Mouse (Mus musculus): ENCODE data around the gene Aph1a.

DNA sequence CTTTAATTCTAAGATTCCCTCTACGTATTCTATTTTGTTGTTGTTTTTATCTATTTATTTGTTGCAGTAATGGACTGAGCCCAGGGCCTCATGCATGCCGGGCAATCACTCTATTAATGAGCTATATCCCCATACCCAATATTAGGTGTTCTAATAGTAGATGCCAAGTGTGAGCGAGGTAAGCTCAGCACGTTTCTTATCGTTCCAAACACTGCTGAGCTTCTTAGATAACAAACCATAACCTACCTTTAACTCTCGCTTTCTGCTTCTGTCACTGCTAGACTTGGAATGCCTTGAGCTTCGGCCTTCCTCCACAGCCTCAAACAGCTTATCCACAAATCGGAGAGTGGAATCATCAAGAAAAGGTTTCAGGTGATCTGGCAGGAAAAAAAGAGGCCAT lies 42.5 kb upstream of the Aph1a start:
- no peak for TF ChIP-seq POLR2A (IDR thresholded peaks at IDR 0.05; ENCODE audit: borderline replicate concordance, extremely low read depth, low read depth, low read length)
- no peak for TF ChIP-seq CTCF (IDR thresholded peaks at IDR 0.05; ENCODE audit: insufficient read depth, low read length)

Data from lung, adult 2 months (tissue).